Mouse (Mus musculus): Measurements from ENCODE around the gene Ctso.

The Ctso gene

GRCm38 (mm10) chr3:81961336-81961735 lies 28.9 kb downstream of the Ctso start:
- no peak for DNase-seq

- DNase-seq = no peak
These were observed 31.4 kb downstream of the Ctso start for GRCm38 (mm10) chr3:81963768-81964167.

- no peak for DNase-seq
These were observed 32.2 kb downstream of the Ctso start for GRCm38 (mm10) chr3:81964596-81964995.

- DNase-seq = no peak
These were observed 43.2 kb downstream of the Ctso start for GRCm38 (mm10) chr3:81975607-81976006.

- DNase-seq = no peak
These were observed 43.7 kb downstream of the Ctso start, which contains the start of gene Tdo2 for GRCm38 (mm10) chr3:81976102-81976501. Tdo2 (minus strand) TSS chr3:81976202.

GRCm38 (mm10) chr3:81981576-81981975 lies 49.2 kb downstream of the Ctso start:
- DNase-seq = no peak

- no peak for DNase-seq
These were observed 49.6 kb downstream of the Ctso start, which contains the start of gene Asic5 for GRCm38 (mm10) chr3:81981990-81982389. Asic5 (plus strand) TSS chr3:81982290.

GRCm38 (mm10) chr3:81983120-81983895 lies 50.9 kb downstream of the Ctso start:
- DNase-seq = no peak

GRCm38 (mm10) chr3:81985100-81985499 lies 52.7 kb downstream of the Ctso start:
- DNase-seq = no peak

GRCm38 (mm10) chr3:81986103-81986502 lies 53.7 kb downstream of the Ctso start:
- DNase-seq = no peak

- DNase-seq = no peak
These were observed 55.2 kb downstream of the Ctso start for GRCm38 (mm10) chr3:81987628-81988027.

- no peak for DNase-seq
These were observed 57.3 kb downstream of the Ctso start for GRCm38 (mm10) chr3:81989692-81990141.

GRCm38 (mm10) chr3:81990531-81990930 lies 58.1 kb downstream of the Ctso start:
- DNase-seq = no peak

- no peak for DNase-seq
These were observed 63.0 kb downstream of the Ctso start for GRCm38 (mm10) chr3:81995371-81995770.

GRCm38 (mm10) chr3:81995988-81996387 lies 63.6 kb downstream of the Ctso start:
- DNase-seq = no peak
